8 mouse cellular contexts compared by ENCODE assay signal in genomic region chr2:126676122-126676515, GRCm38 (mm10). TPM values are rescaled to one million over a fixed set of nuclear protein-coding genes. Genes with fewer than 3 reads are reported as not detected.
DNase-seq lines count a peak whose midpoint lies in the region; ATAC-seq and TF ChIP-seq lines count a peak whose summit lies in the region.

Gene Gabpb1 (minus strand): TSS chr2:126676337.

- no peaks in the 10 kb centered on the region for H3K27me3 ChIP-seq in kidney, embryonic 15.5 days
- H3K27me3 ChIP-seq in Patski = no peaks in the 10 kb centered on the region
- no peaks in the 10 kb centered on the region for H3K27me3 ChIP-seq in embryonic facial prominence, embryonic 15.5 days
- no peaks in the 10 kb centered on the region for H3K27me3 ChIP-seq in hindbrain, embryonic 12.5 days
- H3K27me3 ChIP-seq in liver, embryonic 14.5 days (ENCODE audit: control insufficient read depth, insufficient read depth, low read length) = no peaks in the 10 kb centered on the region

- H3K27ac ChIP-seq in kidney, embryonic 15.5 days = peak within 1 kb of the TSS; percentile 100
- peak within 1 kb of the TSS; percentile 100 for H3K27ac ChIP-seq in embryonic facial prominence, embryonic 15.5 days (replicated peaks)
- H3K27ac ChIP-seq in hindbrain, embryonic 12.5 days = peak within 1 kb of the TSS; percentile 100
- H3K27ac ChIP-seq in liver, embryonic 14.5 days = peak within 1 kb of the TSS; percentile 77

- no peak for DNase-seq in kidney, postnatal 36 days
- DNase-seq in Patski (ENCODE audit: low read depth, low spot score) = no peak
- DNase-seq in liver, embryonic 14.5 days (ENCODE audit: low read depth in 3 of 3, low spot score in 3 of 3) = no peak
- DNase-seq in natural killer cell, adult 2 months (ENCODE audit: low spot score in 2 of 2) = no peak
- DNase-seq in urinary bladder, postnatal 10 days (ENCODE audit: low spot score) = no peak

- POLR2A ChIA-PET in Patski (lab: Charles Lee) = interaction anchor here (3.2 kb wide), 1 partner anchor 31 kb away, joined by 18 read pairs; the partner anchor contains the start of gene Usp8

- ATAC-seq in kidney, embryonic 15.5 days (replicated peaks; ENCODE audit: low FRiP score) = no peak
- ATAC-seq in Patski = no peak
- no peak for ATAC-seq in embryonic facial prominence, embryonic 15.5 days (ENCODE audit: insufficient number of reproducible peaks, low FRiP score, low TSS enrichment, low read depth)
- no peak for ATAC-seq in hindbrain, embryonic 12.5 days (ENCODE audit: low FRiP score)
- ATAC-seq in liver, embryonic 14.5 days (ENCODE audit: insufficient read depth) = no peak

- no peak for TF ChIP-seq EP300 in liver, embryonic 14.5 days (IDR thresholded peaks at IDR 0.05; ENCODE audit: low read depth)

- 26% methylated on average over 12 of the region's 12 CpGs for WGBS in kidney, embryonic 15.5 days
- WGBS in embryonic facial prominence, embryonic 15.5 days = 24% methylated on average over 12 of the region's 12 CpGs
- WGBS in hindbrain, embryonic 12.5 days = 24% methylated on average over 12 of the region's 12 CpGs
- 14% methylated on average over 12 of the region's 12 CpGs for WGBS in liver, embryonic 14.5 days (ENCODE audit: insufficient replicate concordance)

- H3K4me2 ChIP-seq in kidney, embryonic 15.5 days = peak within 1 kb of the TSS; percentile 62
- peak within 1 kb of the TSS; percentile 67 for H3K4me2 ChIP-seq in embryonic facial prominence, embryonic 15.5 days (replicated peaks)
- peak within 1 kb of the TSS; percentile 61 for H3K4me2 ChIP-seq in hindbrain, embryonic 12.5 days (replicated peaks)
- H3K4me2 ChIP-seq in liver, embryonic 14.5 days (ENCODE audit: low read depth) = peak within 1 kb of the TSS; percentile 86

- peak within 1 kb of the TSS; percentile 90 for H3K4me3 ChIP-seq in kidney, embryonic 15.5 days (replicated peaks)
- peak within 1 kb of the TSS; percentile 66 for H3K4me3 ChIP-seq in embryonic facial prominence, embryonic 15.5 days (replicated peaks)
- peak within 1 kb of the TSS; percentile 97 for H3K4me3 ChIP-seq in hindbrain, embryonic 12.5 days
- H3K4me3 ChIP-seq in liver, embryonic 14.5 days (ENCODE audit: insufficient read depth in 1 of 2, low read depth in 2 of 2, low read length in 2 of 2) = peak within 1 kb of the TSS; percentile 85 to 88

- peaks cover 33% of the 10 kb centered on the region for H3K36me3 ChIP-seq in kidney, embryonic 15.5 days
- H3K36me3 ChIP-seq in embryonic facial prominence, embryonic 15.5 days = peaks cover 10% of the 10 kb centered on the region; the same call in 1 of the 2 replicates
- peaks cover 6% of the 10 kb centered on the region; the same call in 1 of the 2 replicates for H3K36me3 ChIP-seq in hindbrain, embryonic 12.5 days
- no peaks in the 10 kb centered on the region; the same call in 1 of the 2 replicates for H3K36me3 ChIP-seq in liver, embryonic 14.5 days (replicated peaks; ENCODE audit: control insufficient read depth, insufficient read depth, low read depth)

- peaks cover 36% of the 10 kb centered on the region for H3K4me1 ChIP-seq in kidney, embryonic 15.5 days
- H3K4me1 ChIP-seq in embryonic facial prominence, embryonic 15.5 days = peaks cover 20% of the 10 kb centered on the region
- H3K4me1 ChIP-seq in hindbrain, embryonic 12.5 days = peaks cover 27% of the 10 kb centered on the region
- H3K4me1 ChIP-seq in liver, embryonic 14.5 days (replicated peaks; ENCODE audit: control insufficient read depth in 2 of 2, insufficient read depth in 2 of 2, low read length in 1 of 2) = peaks cover 15 to 18% of the 10 kb centered on the region in 2 experiments

- H3K9me3 ChIP-seq in kidney, embryonic 15.5 days (replicated peaks) = 0 out of 2 replicates have a peak, but pooled peaks cover 3% of the 10 kb centered on the region
- H3K9me3 ChIP-seq in embryonic facial prominence, embryonic 15.5 days (replicated peaks) = no peaks in the 10 kb centered on the region
- H3K9me3 ChIP-seq in hindbrain, embryonic 12.5 days (replicated peaks) = peaks cover 5% of the 10 kb centered on the region; the same call in 1 of the 2 replicates
- no peaks in the 10 kb centered on the region for H3K9me3 ChIP-seq in liver, embryonic 14.5 days (ENCODE audit: control insufficient read depth, low read length)

- in situ Hi-C loops in Patski (cut with MboI; ENCODE audit: low pct_unique_long_range_greater_than_20kb) = no loop called here

- TF ChIP-seq CTCF in Patski (IDR thresholded peaks at IDR 0.05) = no peak
- no peak for TF ChIP-seq CTCF in liver, embryonic 14.5 days (IDR thresholded peaks at IDR 0.05; ENCODE audit: low read depth)

- CTCF ChIA-PET in Patski (lab: Charles Lee) = no interaction called here

- H3K9ac ChIP-seq in kidney, embryonic 15.5 days = peak within 1 kb of the TSS; percentile 99
- peak within 1 kb of the TSS; percentile 97 for H3K9ac ChIP-seq in embryonic facial prominence, embryonic 15.5 days
- peak within 1 kb of the TSS; percentile 98 for H3K9ac ChIP-seq in hindbrain, embryonic 12.5 days
- H3K9ac ChIP-seq in liver, embryonic 14.5 days (replicated peaks) = peak within 1 kb of the TSS; percentile 91

RNA-seq across cellular contexts. Expression of gene Gabpb1, which starts in this region (rescaled TPM):
- 54.4 and 57.2 TPM in 2 replicates for polyA plus RNA-seq in kidney, embryonic 15.5 days (2015; fragmentation: Nextera tagmentation; extraction: Ambion mirVana)
- 21.9 TPM for polyA plus RNA-seq in Patski (2021)
- 41.3 and 41.6 TPM in 2 replicates for polyA plus RNA-seq in embryonic facial prominence, embryonic 15.5 days (2015; fragmentation: Nextera tagmentation; extraction: Ambion mirVana)
- polyA plus RNA-seq in hindbrain, embryonic 12.5 days (2016; fragmentation: Nextera tagmentation; extraction: Ambion mirVana) = 65.3 and 71.2 TPM in 2 replicates
- polyA plus RNA-seq in liver, embryonic 14.5 days (2012; rRNA removed) = 8.1 and 9.4 TPM in 2 replicates
- polyA plus RNA-seq in liver, embryonic 14.5 days (2014; fragmentation: Nextera tagmentation; extraction: Ambion mirVana) = 23.1 and 25.7 TPM in 2 replicates
